Mouse (Mus musculus): ENCODE measurements around the gene Tssk2. TPM values are rescaled to one million over a fixed set of nuclear protein-coding genes. Genes with fewer than 3 reads are reported as not detected.

Tssk2 gene
- polyA plus RNA-seq, 1 experiment: not detected

- TF ChIP-seq CTCF (IDR thresholded peaks at IDR 0.05; ENCODE audit: control insufficient read depth, insufficient read depth, low read length): no peak
- no peak for TF ChIP-seq POLR2A (IDR thresholded peaks at IDR 0.05; ENCODE audit: borderline replicate concordance, control insufficient read depth, low read depth, low read length)
- no peaks in the 10 kb centered on the region for H3K4me1 ChIP-seq (ENCODE audit: control insufficient read depth, insufficient read depth, low read length)
- no peak overlapping the region for H3K4me3 ChIP-seq (replicated peaks; ENCODE audit: control insufficient read depth, low read depth, low read length)
- WGBS: 11% methylated on average over 2 of the region's 2 CpGs
- no peak overlapping the region for H3K27ac ChIP-seq (ENCODE audit: control insufficient read depth, insufficient read depth, low read depth, low read length, poor library complexity)
These were observed 30.8 kb downstream of the Tssk2 start for GRCm38 (mm10) chr16:17929211-17929610.

GRCm38 (mm10) chr16:17929631-17930030 lies 31.2 kb downstream of the Tssk2 start:
- no peak for TF ChIP-seq CTCF (IDR thresholded peaks at IDR 0.05; ENCODE audit: control insufficient read depth, insufficient read depth, low read length)
- TF ChIP-seq POLR2A (IDR thresholded peaks at IDR 0.05; ENCODE audit: borderline replicate concordance, control insufficient read depth, low read depth, low read length): no peak
- Histone ChIP-seq H3K4me3 (replicated peaks; ENCODE audit: control insufficient read depth, low read depth, low read length) (no peak overlapping the region), H3K27ac (ENCODE audit: control insufficient read depth, insufficient read depth, low read depth, low read length, poor library complexity) (no peak overlapping the region), H3K4me1 (ENCODE audit: control insufficient read depth, insufficient read depth, low read length) (peaks cover 2% of the 10 kb centered on the region; the same call in 1 of the 2 replicates)
- WGBS: 76% methylated on average over 2 of the region's 2 CpGs

GRCm38 (mm10) chr16:17931906-17932460 lies 33.5 kb downstream of the Tssk2 start:
- H3K27ac ChIP-seq (ENCODE audit: control insufficient read depth, insufficient read depth, low read depth, low read length, poor library complexity): no peak overlapping the region
- no peak overlapping the region for H3K4me3 ChIP-seq (replicated peaks; ENCODE audit: control insufficient read depth, low read depth, low read length)
- H3K4me1 ChIP-seq (ENCODE audit: control insufficient read depth, insufficient read depth, low read length): peaks cover 2% of the 10 kb centered on the region; the same call in 1 of the 2 replicates
- WGBS: 86% methylated on average over 5 of the region's 5 CpGs
- no peak for TF ChIP-seq POLR2A (IDR thresholded peaks at IDR 0.05; ENCODE audit: borderline replicate concordance, control insufficient read depth, low read depth, low read length)
- TF ChIP-seq CTCF (IDR thresholded peaks at IDR 0.05; ENCODE audit: control insufficient read depth, insufficient read depth, low read length): no peak

DNA sequence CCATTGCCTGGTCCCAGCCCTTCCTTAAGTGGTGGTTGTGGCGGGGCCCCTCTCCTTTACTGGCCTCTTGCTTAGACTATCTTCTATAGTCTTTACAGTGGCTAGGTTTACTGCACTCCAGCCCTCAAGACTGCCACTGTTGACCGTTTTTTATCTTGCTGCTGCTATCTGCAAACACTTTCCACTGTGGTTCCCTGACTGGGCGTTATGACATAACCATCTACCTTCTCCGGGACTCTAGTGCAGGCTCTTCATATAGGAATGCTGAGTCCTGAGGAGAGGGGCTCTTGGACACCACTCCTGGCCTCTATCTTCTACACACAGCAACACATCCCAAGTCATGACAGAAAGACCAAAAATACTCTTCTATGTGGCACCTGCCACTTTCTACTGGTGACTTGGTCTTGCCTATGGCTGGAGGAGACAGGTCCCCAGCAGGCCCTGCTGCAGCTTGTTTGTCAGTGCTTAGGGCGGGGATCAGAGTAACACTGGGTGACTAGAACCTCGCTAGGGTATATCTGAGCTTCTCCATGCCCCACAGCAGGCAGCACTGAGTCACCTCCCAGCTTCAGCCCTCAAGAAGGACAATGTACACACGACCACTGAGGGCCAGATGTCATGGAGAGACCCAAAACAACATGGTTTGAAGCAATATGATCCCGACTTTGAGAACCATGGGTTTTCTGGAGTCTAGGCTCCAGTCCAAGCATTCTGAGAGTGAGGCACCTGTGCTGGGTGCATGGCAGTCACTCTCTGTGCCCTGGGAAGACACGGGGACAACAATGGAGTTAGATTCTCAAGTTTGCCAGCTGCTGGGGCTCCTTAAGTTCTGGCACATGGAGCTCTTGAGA lies 35.4 kb downstream of the Tssk2 start:
- TF ChIP-seq CTCF (IDR thresholded peaks at IDR 0.05; ENCODE audit: control insufficient read depth, insufficient read depth, low read length) (no peak), POLR2A (IDR thresholded peaks at IDR 0.05; ENCODE audit: borderline replicate concordance, control insufficient read depth, low read depth, low read length) (no peak)
- H3K4me1 ChIP-seq (ENCODE audit: control insufficient read depth, insufficient read depth, low read length): peaks cover 2% of the 10 kb centered on the region; the same call in 1 of the 2 replicates
- no peak overlapping the region for H3K4me3 ChIP-seq (replicated peaks; ENCODE audit: control insufficient read depth, low read depth, low read length)
- peak overlapping the region; percentile 53 for H3K27ac ChIP-seq (ENCODE audit: control insufficient read depth, insufficient read depth, low read depth, low read length, poor library complexity)
- WGBS: 57% methylated on average over 9 of the region's 9 CpGs

DNA sequence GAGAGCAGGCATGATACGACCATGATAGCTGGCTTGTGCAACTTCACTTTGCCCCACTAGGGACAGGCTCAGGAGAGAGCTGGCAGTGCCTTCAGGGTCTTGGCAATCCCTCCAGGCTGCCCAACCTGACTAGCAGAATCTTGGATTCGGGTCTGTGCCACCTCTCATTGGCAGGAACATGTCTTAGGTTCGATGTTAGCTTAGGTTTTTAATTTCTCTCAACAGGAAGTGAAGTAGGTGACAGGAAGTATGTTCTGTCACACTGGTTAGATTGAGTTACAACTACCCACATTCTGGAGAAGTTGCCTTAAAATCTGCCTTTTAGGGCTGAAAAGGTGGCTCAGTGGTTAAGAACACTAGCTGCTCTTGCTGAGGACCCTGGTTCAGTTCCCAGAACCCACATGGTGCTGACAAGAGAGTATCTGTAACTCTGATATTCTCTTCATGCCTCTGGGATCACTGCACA lies 36.0 kb downstream of the Tssk2 start:
- no peak for TF ChIP-seq POLR2A (IDR thresholded peaks at IDR 0.05; ENCODE audit: borderline replicate concordance, control insufficient read depth, low read depth, low read length)
- no peak for TF ChIP-seq CTCF (IDR thresholded peaks at IDR 0.05; ENCODE audit: control insufficient read depth, insufficient read depth, low read length)
- Histone ChIP-seq H3K27ac (ENCODE audit: control insufficient read depth, insufficient read depth, low read depth, low read length, poor library complexity) (peak overlapping the region; percentile 53), H3K4me1 (ENCODE audit: control insufficient read depth, insufficient read depth, low read length) (peaks cover 2% of the 10 kb centered on the region; the same call in 1 of the 2 replicates), H3K4me3 (replicated peaks; ENCODE audit: control insufficient read depth, low read depth, low read length) (no peak overlapping the region)
- 11% methylated on average over 3 of the region's 3 CpGs for WGBS

DNA sequence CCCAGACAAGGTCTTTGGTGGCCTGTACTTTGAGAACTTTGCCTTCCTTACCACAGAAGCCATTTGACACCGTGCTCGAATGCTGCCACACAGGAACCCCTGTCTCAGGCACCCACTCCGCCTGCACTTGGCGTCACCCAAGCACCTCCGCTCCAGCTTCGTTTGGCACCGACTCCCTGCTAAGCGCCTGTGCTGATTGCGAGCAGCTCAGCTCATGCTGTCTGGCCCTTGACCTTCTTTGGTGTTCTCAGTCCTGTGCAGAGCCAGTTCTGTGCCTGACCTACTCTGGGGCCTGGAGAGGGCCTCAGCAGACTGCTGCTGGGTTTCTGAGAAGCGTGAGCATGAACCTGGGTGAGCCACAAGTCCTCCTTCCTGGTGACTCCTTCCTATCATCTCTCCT lies 38.3 kb downstream of the Tssk2 start:
- WGBS: 75% methylated on average over 10 of the region's 10 CpGs
- Histone ChIP-seq H3K27ac (ENCODE audit: control insufficient read depth, insufficient read depth, low read depth, low read length, poor library complexity) (no peak overlapping the region), H3K4me1 (ENCODE audit: control insufficient read depth, insufficient read depth, low read length) (peaks cover 2% of the 10 kb centered on the region; the same call in 1 of the 2 replicates), H3K4me3 (replicated peaks; ENCODE audit: control insufficient read depth, low read depth, low read length) (no peak overlapping the region)
- TF ChIP-seq CTCF (IDR thresholded peaks at IDR 0.05; ENCODE audit: control insufficient read depth, insufficient read depth, low read length) (no peak), POLR2A (IDR thresholded peaks at IDR 0.05; ENCODE audit: borderline replicate concordance, control insufficient read depth, low read depth, low read length) (no peak)

- 31% methylated on average over 7 of the region's 7 CpGs for WGBS
- Histone ChIP-seq H3K4me3 (replicated peaks; ENCODE audit: control insufficient read depth, low read depth, low read length) (no peak overlapping the region), H3K4me1 (ENCODE audit: control insufficient read depth, insufficient read depth, low read length) (peaks cover 2% of the 10 kb centered on the region; the same call in 1 of the 2 replicates), H3K27ac (ENCODE audit: control insufficient read depth, insufficient read depth, low read depth, low read length, poor library complexity) (no peak overlapping the region)
- no peak for TF ChIP-seq POLR2A (IDR thresholded peaks at IDR 0.05; ENCODE audit: borderline replicate concordance, control insufficient read depth, low read depth, low read length)
- no peak for TF ChIP-seq CTCF (IDR thresholded peaks at IDR 0.05; ENCODE audit: control insufficient read depth, insufficient read depth, low read length)
These were observed 39.8 kb downstream of the Tssk2 start for GRCm38 (mm10) chr16:17938187-17938586.

- TF ChIP-seq CTCF (IDR thresholded peaks at IDR 0.05; ENCODE audit: control insufficient read depth, insufficient read depth, low read length) (peak; percentile 90), POLR2A (IDR thresholded peaks at IDR 0.05; ENCODE audit: borderline replicate concordance, control insufficient read depth, low read depth, low read length) (no peak)
- H3K4me1 ChIP-seq (ENCODE audit: control insufficient read depth, insufficient read depth, low read length): peaks cover 2% of the 10 kb centered on the region; the same call in 1 of the 2 replicates
- WGBS: 6% methylated on average over 7 of the region's 7 CpGs
- peak overlapping the region; percentile 4 for H3K27ac ChIP-seq (ENCODE audit: control insufficient read depth, insufficient read depth, low read depth, low read length, poor library complexity)
- H3K4me3 ChIP-seq (replicated peaks; ENCODE audit: control insufficient read depth, low read depth, low read length): no peak overlapping the region
These were observed 40.4 kb downstream of the Tssk2 start for GRCm38 (mm10) chr16:17938821-17939220.

Data from bone marrow, adult 2 months (tissue).